Mouse (Mus musculus) gastrocnemius, postnatal 36 days (tissue): ENCODE results near the gene Mettl7a2. TPM values are rescaled to one million over a fixed set of nuclear protein-coding genes. Genes with fewer than 3 reads are reported as not detected.
"Not testable (repeated sequence)": the region's sequence is repeated elsewhere in the genome, so short reads cannot be mapped to it uniquely, and the experiment has no call there.

Experiments used
- DNase-seq, 2 experiments: peaks; one replicate each; pipeline ENCODE4 v3.0.0; 2022
- intact Hi-C: fragments of 180-260 bp; cut with DNase I; formaldehyde crosslinking; loops from one replicate; pipeline ENCODE4 v1.15.1; 2025
- total RNA-seq, 2 experiments: library from RNA; stranded (reverse); gene quantifications; 2 replicates each; pipeline ENCODE4 v1.2.3; 2021

Gene Mettl7a2
- total RNA-seq, 2 experiments from 2014 or later = 0.20 to 0.25 TPM

GRCm38 (mm10) chr15:100334629-100335028, 18.4 kb upstream of the Mettl7a2 start, which contains the start of gene Mettl7a3:
Gene Mettl7a3 (plus strand): TSS chr15:100334929.
- no peak for DNase-seq
- intact Hi-C loops = no loop called here

GRCm38 (mm10) chr15:100337328-100337727, 15.7 kb upstream of the Mettl7a2 start:
- intact Hi-C loops, DNase-seq: not testable (repeated sequence)

DNA sequence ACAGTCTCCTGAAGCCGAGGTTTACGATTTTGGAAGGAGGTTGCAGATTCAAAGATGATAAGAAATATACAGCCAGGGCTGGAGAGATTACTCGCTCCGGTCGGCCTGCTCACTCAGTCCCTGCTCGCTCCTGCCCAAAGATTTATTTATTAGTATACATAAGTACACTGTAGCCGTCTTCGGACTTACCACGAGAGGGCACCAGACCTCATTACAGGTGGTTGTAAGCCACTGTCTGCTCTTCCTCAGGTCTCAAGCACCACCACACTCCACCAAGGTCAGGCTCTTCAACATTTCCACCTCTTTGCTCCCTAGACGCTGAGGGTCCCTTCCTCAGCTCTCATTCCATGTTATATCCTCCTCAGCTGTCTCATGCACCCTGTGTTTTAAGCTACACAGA, 15.2 kb upstream of the Mettl7a2 start:
- intact Hi-C loops = not testable (repeated sequence)
- DNase-seq = peak in 1 of 2 experiments; percentile 49

DNA sequence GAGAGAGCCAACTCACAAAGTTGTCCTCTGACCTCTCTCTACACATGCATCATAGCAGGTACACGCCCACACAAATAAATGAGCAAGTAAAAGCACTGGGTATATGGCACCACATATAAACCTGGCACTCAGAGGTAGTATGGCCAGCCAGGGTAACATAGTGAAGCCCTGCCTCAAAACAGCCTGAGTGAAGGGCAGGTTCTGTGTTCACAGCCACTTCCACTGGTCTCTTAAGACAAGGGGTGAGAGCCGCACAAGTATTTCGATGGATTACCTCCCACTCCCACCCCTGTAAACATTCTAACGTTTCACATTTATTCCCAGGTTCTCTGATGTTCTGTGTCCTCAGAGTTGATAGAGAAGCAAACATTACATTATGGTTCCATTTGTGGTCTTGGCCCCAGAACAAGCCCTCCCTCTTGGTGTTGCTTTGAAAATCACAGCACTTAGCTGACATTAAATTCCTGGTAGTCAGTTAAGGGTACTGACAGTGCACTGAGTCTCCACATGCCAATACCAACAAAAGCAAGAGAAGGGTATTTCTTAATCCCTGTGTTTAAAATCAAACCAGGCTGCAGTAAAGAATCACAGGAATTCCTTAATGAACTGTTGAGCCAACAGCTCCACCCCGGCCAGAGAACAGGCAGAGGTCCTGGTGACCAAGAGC, 11.6 kb upstream of the Mettl7a2 start:
- intact Hi-C loops, DNase-seq: not testable (repeated sequence)

DNA sequence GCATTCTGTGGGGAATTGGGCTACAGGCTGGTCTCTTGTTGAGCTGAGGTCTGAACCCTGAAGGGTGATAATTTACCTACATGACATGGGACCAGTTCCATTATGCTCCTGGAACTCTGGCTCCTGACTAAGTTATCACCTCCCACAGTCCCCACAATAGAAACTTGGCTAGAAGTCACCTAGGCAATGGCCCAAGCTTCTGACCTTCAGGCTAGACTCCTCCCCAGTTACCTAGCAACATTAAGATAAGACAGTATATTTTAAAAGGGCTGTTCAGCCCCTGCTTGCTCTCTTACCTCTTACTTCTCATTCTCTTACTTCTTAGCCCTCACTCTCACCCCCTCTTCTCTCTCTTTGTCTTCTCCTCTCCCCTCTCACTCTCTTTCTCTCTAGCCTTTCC, 7.5 kb upstream of the Mettl7a2 start:
- intact Hi-C loops = no loop called here
- no peak for DNase-seq

GRCm38 (mm10) chr15:100346761-100347160, 6.2 kb upstream of the Mettl7a2 start:
- no peak for DNase-seq
- intact Hi-C loops = no loop called here

DNA sequence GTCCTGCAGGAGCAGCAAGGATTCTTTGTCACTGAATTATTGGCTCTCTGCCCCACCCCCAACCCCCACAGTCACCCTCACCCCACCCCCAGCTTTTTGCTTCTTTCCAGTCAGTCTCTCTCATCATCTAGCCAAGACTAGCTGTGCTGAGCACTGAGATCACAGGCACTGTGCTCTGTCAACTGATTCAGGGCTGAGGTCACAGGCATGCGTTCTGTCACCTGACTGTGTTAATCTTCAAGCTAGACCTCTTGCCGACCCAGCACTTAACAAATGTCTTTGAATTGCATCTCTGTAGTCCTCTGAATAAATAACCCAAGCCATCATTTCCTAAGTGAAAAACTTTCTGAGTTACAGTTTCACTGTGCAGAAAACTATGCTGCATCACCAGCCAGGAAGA, 3.5 kb upstream of the Mettl7a2 start:
- intact Hi-C loops = no loop called here
- no peak for DNase-seq

DNA sequence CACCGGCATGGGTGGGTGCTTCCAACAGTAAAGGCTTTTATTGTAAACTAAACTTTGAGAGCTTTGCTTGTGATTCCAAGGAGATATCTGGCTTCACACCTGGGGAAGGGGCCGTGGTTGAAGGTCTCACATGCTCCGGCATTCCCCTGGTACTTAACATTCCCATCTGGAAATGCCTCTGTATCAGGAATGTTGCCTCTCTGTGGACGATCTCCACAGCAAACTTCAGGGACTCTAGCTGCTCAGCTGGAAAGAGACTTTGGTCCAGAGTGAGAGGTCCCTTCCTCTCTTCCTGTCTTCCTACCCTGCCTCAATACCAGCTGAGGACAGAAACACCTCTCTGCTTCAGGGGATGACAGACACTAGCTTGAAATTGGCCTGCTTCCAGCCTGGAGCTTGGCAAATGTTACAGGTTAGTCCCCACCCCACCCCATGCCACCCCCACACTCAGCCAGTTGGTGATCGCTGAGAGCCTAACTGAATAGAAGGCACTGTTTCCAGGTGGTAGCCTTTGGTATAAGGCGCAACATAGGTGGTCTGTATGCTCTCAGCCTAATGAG, 1.4 kb upstream of the Mettl7a2 start:
- intact Hi-C loops = no loop called here
- DNase-seq = no peak

DNA sequence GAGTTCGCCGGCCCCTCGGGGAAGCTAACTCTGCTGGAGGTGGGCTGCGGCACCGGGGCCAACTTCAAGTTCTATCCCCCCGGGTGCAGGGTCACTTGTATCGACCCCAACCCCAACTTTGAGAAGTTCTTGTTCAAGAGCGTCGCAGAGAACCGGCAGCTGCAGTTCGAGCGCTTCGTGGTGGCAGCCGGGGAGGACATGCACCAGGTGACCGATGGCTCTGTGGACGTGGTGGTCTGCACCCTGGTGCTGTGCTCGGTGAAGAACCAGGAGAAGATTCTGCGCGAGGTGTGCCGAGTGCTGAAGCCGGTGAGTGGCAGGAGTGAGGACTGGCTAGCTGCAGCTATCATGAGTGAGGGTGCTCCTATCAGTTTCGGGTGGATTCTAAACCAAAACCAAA, 399 bp downstream of the Mettl7a2 start:
- DNase-seq, intact Hi-C loops: not testable (repeated sequence)

- intact Hi-C loops = no loop called here
- no peak for DNase-seq
Measured at GRCm38 (mm10) chr15:100355876-100356275, 2.9 kb downstream of the Mettl7a2 start.

- intact Hi-C loops = no loop called here
Measured at GRCm38 (mm10) chr15:100364242-100364641, 11.2 kb downstream of the Mettl7a2 start, which contains the start of gene Higd1c. Gene Higd1c (plus strand): TSS chr15:100364542.

DNA sequence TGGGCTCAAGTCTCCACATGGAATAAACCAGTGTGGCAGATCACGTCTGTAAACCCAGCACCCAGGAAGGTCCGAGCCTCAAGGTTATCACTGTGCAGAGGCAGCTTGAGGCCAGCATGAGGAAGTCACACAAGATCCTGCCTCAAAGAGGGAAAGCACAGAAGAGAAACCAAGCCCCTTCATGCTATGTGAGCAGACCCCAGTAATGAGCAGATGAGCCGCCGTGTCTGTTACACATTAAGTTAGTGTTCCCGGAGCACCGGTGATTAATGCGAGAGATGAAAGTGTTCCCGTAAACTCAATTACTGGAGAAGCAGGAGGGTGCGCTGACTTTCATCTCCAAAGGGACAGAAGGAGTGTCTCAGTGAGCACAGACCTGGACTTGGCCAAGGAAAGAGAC, 13.0 kb downstream of the Mettl7a2 start:
- DNase-seq, intact Hi-C loops: not testable (repeated sequence)

More at GRCm38 (mm10) chr15:100364242-100364641, 11.2 kb downstream of the Mettl7a2 start, which contains the start of gene Higd1c:
- no peak for DNase-seq

GRCm38 (mm10) chr15:100367119-100367518, 14.1 kb downstream of the Mettl7a2 start:
- intact Hi-C loops = no loop called here
- DNase-seq = no peak

- intact Hi-C loops = no loop called here
- DNase-seq = peak in 1 of 2 experiments; percentile 57
Measured at GRCm38 (mm10) chr15:100375066-100375465, 22.1 kb downstream of the Mettl7a2 start.

- DNase-seq, intact Hi-C loops: not testable (repeated sequence)
Measured at GRCm38 (mm10) chr15:100377847-100378505, 25.0 kb downstream of the Mettl7a2 start.

DNA sequence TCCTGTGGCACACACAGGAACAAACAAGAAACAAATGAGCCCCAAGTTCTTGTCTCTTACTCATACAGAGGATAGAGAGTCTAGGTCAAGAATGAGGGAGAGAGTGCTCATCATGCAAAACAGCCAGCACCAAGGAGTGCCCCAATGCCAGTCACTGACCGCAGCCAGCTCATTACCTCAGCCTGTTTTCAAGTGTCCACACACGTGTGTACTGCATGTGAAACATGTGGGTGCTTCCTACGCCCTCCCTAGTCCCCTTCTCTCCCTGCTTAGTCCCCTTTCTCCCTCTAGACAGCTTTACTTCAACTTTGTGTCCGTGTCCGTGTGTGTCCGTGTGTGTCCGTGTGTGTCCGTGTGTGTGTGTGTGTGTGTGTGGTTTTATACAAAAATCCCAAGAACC, 26.7 kb downstream of the Mettl7a2 start:
- intact Hi-C loops = no loop called here

GRCm38 (mm10) chr15:100380104-100380503, 27.1 kb downstream of the Mettl7a2 start:
- intact Hi-C loops = no loop called here
- no peak for DNase-seq

More for the DNA sequence above, 26.7 kb downstream of the Mettl7a2 start:
- DNase-seq = no peak

DNA sequence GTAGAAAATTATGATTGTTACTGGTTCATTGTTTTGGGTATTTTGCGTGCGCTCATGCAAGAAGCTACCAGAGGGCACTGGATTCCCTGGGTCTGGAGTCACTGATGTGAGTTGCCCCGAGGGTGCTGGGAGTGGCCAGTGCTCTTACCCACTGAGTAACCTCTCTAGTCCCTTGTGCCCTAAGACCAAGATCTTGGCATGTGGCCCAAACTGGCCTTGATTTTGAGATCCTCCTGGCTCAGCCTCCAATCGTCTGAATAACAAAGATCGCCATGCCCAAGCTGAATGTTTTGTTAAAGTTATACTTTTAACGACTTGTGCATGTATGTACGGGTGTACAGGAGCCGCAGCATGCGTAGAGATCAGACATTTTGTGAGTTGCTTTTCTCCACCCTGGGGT, 32.7 kb downstream of the Mettl7a2 start:
- intact Hi-C loops = no loop called here
- no peak for DNase-seq

DNA sequence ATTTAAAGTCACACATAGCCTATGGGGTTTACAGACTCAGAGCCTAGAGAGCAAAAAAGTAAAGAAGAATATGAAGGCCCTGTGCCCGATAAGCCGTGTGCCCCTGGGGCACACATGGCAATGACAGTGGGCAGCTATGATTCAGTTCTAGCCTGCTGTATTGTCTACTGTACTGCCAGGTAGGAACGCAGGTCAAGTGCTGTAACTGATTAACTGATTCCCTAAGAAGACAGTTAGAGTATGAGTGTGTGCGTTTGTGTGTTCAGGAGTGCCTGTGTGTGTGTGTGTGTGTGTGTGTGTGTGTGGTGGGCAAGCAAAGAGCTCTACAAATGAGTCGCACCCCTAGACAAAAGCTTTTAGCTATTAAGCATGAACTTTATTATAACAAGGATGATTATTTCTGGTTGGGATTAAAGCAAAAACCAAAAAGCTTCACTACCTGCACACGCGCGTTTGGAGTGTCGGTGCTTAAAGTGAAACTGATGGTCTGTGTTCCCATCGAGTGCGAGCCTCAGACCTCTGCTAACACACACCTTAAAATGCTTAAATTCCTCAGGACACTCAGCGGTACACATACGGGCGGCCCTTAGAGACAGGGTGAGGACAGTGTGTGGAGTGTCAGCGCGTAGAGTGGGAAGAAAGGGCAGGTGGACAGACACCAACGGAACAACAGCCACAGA, 34.7 kb downstream of the Mettl7a2 start:
- DNase-seq = no peak
- intact Hi-C loops = no loop called here

DNA sequence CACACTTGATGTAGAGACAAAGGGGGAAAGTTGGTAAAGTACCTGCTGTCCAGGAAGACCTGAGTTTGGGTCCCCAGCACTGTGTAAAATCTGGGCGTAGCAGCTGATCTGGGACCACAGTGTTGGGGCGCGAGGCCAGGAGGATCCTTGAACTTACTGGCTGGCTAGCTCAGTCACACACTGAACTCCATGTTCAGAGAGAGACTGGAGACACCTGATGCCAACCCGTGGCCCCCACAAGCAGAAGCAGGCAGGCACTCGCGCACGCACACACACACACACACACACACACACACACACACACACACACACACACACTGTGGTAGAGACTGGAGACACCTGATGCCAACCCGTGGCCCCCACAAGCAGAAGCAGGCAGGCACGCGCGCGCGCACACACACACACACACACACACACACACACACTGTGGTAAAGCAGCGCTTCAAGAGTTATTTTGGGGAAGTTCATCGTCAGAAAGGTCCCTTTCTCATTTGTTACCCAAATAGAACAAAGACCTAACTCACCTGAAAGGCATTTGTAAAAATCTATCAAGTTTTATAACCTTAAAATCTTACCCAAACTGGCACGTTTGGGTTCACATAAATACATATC, 35.3 kb downstream of the Mettl7a2 start:
- intact Hi-C loops = no loop called here

DNA sequence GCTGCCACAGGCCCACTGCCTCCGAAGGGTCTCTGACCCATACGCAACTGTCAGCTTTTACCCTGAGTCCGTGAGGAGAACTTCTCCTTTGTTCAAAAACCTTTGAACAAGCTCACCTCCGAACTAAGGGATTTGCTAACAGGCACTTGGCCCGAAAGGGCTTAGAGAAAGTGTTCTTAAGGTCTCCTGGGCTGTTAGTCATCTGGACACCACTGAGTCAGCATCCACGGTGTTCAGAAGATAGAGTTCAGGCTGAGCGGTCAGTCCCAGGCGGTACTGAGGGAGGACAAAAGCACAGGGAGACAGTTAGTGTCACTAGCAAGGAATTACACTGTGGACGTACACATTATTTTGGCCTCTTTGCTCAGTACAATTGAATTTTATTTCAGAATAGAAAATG, 35.9 kb downstream of the Mettl7a2 start:
- intact Hi-C loops = no loop called here

More for the DNA sequence above, 35.3 kb downstream of the Mettl7a2 start:
- no peak for DNase-seq

More for the DNA sequence above, 35.9 kb downstream of the Mettl7a2 start:
- DNase-seq = no peak
